Mouse (Mus musculus) kidney, postnatal 14 days (tissue): ENCODE results near the gene Il7r.

Source experiments
- DNase-seq: peaks from one replicate; pipeline ENCODE4 v3.0.0; 2022; ENCODE audit warnings: mixed read lengths

Gene Il7r

DNA sequence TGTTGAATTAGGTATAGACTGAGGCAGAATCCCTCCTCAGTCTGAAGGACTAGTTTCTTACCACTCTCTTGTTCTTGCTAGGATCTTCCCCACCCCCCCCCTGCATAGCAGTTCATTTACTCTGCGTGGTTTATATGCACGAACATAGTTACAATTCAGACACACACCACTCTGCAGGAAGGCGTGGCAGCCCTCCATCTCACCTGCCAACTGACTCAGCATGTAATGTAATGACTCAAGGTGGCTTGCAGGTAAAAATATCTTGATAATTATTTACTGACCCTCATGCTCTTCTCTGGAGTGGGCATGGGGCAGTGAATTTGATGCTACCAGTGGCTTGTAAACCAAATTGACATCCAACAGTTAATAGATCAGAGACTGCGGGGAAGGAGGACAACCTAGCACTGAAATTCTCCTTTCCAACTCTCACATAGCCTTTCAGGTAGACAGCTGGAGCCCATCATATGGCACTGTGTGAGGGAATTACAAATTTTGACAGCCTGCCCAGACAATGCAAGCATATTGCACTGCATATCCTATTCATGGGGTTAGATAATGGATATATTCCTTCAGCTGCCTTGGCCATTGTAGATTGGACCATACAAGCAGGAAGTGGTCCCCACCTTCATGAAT lies 58.8 kb downstream of the Il7r start:
- DNase-seq, result no peak

DNA sequence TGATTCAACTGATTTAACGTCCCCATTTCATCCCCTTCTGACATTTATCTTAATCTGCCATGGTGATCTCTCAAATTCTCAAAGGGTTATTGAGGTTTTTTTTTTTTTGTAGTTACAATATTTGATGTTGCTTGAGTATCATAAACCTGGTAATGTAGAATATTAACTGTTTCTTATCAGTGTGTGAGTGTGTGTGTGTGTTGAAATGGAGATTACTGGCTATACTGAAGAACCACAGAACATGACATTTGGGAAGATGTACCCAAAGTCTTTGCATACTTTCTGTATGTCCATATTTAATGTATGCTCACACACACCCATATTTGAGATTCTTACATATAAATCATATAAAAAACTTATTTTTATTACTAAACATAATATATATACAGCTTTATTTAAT lies 65.9 kb downstream of the Il7r start:
- DNase-seq, result no peak

GRCm38 (mm10) chr15:9463521-9464027 lies 66.4 kb downstream of the Il7r start:
- DNase-seq, result no peak
